ENCODE assay signal across 8 mouse cellular contexts in the genomic region with DNA sequence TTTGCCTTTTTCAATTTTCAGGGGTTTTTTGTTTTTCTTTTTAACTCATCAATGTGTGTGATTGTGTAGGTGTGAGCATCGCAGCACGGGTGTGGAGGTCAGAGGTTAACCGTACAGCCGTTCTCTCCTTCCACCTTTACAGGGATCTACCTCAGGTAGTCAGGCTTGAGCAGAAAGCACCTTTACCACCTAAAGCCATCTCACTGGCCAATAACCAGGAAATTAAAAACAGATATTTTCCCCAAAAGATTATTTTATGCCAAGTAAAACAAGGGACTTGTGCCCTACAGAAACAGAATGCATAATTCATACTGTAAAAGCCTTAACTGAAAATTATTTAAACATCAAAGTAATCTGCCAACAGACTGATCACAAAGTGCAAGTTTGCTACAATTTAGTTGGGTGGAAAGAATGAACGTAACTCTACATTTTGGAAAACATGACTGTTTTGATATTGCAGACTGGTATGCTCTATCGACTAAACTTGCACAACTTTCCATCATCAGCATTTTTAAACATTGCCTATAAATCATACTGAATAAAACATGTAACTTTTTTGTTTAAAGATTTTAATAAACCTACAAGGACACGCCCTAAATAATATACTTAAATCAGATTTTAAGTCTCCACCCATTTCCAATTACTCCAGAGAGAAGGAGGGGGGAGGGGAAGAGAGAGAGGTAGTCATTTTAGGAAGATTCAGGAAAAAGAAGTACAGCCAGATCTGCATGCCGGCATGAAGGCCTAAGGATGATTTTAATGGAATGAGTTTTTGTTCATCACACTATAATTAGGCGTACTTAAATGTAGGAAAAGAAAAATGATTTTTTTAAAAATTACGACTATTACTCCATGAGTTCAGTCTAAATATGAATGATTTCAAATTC. TPM values are rescaled to one million over a fixed set of nuclear protein-coding genes. Genes with fewer than 3 reads are reported as not detected.
DNase-seq lines count a peak whose midpoint lies in the region; TF ChIP-seq lines count a peak whose summit lies in the region.

No protein-coding gene starts in this region.

- peaks cover 52% of the 10 kb centered on the region for H3K4me1 ChIP-seq in hindbrain, embryonic 10.5 days (replicated peaks)
- peaks cover 45% of the 10 kb centered on the region for H3K4me1 ChIP-seq in midbrain, embryonic 10.5 days

- H3K36me3 ChIP-seq in hindbrain, embryonic 10.5 days = no peaks in the 10 kb centered on the region
- H3K36me3 ChIP-seq in midbrain, embryonic 10.5 days = no peaks in the 10 kb centered on the region

- H3K9me3 ChIP-seq in hindbrain, embryonic 10.5 days = no peaks in the 10 kb centered on the region
- H3K9me3 ChIP-seq in midbrain, embryonic 10.5 days (replicated peaks) = no peaks in the 10 kb centered on the region

- peak overlapping the region; percentile 66; the same call in 1 of the 2 replicates for H3K27ac ChIP-seq in left cerebral cortex, adult 2 months
- peak overlapping the region; percentile 97 for H3K27ac ChIP-seq in hindbrain, embryonic 10.5 days
- peak overlapping the region; percentile 95 for H3K27ac ChIP-seq in midbrain, embryonic 10.5 days (replicated peaks)

- H3K27me3 ChIP-seq in hindbrain, embryonic 10.5 days (ENCODE audit: insufficient read depth, poor library complexity, severe bottlenecking) = peaks cover 9% of the 10 kb centered on the region; the same call in 1 of the 2 replicates
- peaks cover 11% of the 10 kb centered on the region; the same call in 1 of the 2 replicates for H3K27me3 ChIP-seq in midbrain, embryonic 10.5 days (ENCODE audit: low read depth, poor library complexity, severe bottlenecking)

- no peak for DNase-seq in left cerebral cortex, adult 2 months (ENCODE audit: extremely low spot score in 1 of 2, low spot score in 2 of 2)
- no peak for DNase-seq in left cerebral cortex, postnatal 10 days (ENCODE audit: extremely low spot score in 1 of 2, low spot score in 2 of 2)
- DNase-seq in brain, embryonic 14.5 days (ENCODE audit: low read depth) = peak; percentile 59
- no peak for DNase-seq in hindbrain, embryonic 10.5 days (ENCODE audit: low spot score)
- no peak for DNase-seq in midbrain, embryonic 10.5 days (ENCODE audit: low spot score)
- DNase-seq in thymus, postnatal 0 days (ENCODE audit: low spot score) = no peak
- DNase-seq in gastrocnemius, adult 18-20 months (ENCODE audit: low spot score) = no peak
- no peak for DNase-seq in spleen, postnatal 14 days (ENCODE audit: low spot score in 2 of 2)

- H3K4me3 ChIP-seq in left cerebral cortex, adult 2 months = peak overlapping the region; percentile 75
- H3K4me3 ChIP-seq in hindbrain, embryonic 10.5 days = peak overlapping the region; percentile 80
- H3K4me3 ChIP-seq in midbrain, embryonic 10.5 days = peak overlapping the region; percentile 76

- intact Hi-C loops in left cerebral cortex, adult 2 months (cut with DNase I) = loop anchor here (2.0 kb wide), 1 partner anchor 21 kb away; no protein-coding TSS in a partner anchor
- intact Hi-C loops in left cerebral cortex, postnatal 10 days (cut with DNase I) = no loop called here

- 20% methylated on average over 10 of the region's 10 CpGs for WGBS in hindbrain, embryonic 10.5 days
- 29% methylated on average over 10 of the region's 10 CpGs for WGBS in midbrain, embryonic 10.5 days

- TF ChIP-seq POLR2A in brain, embryonic 14.5 days (IDR thresholded peaks at IDR 0.05; ENCODE audit: borderline replicate concordance, extremely low read depth, insufficient read depth, insufficient read length, poor library complexity, severe bottlenecking) = no peak

- TF ChIP-seq CTCF in left cerebral cortex, adult 2 months (IDR thresholded peaks at IDR 0.05) = no peak
- no peak for TF ChIP-seq CTCF in brain, embryonic 14.5 days (IDR thresholded peaks at IDR 0.05; ENCODE audit: borderline replicate concordance, extremely low read depth, insufficient read depth, insufficient read length)

RNA-seq across cellular contexts. Expression of a gene that starts 1.1 kb away (rescaled TPM):
- 10 to 100 TPM in 1 of 2 experiments, 1 to 10 TPM in 1; 9.0 to 13.2 TPM for total RNA-seq in left cerebral cortex, adult 2 months (2021)
- total RNA-seq in left cerebral cortex, postnatal 10 days (2021) = 10 to 100 TPM; 17.2 to 17.3 TPM
- polyA plus RNA-seq in brain, embryonic 14.5 days (2012; rRNA removed) = 18.5 and 21.1 TPM in 2 replicates
- polyA plus RNA-seq in hindbrain, embryonic 10.5 days (2016; fragmentation: Nextera tagmentation; extraction: Ambion mirVana) = 39.8 and 42.9 TPM in 2 replicates
- 37.8 and 37.9 TPM in 2 replicates for polyA plus RNA-seq in midbrain, embryonic 10.5 days (2016; fragmentation: Nextera tagmentation; extraction: Ambion mirVana)
- polyA plus RNA-seq in thymus, postnatal 0 days (2015; fragmentation: Nextera tagmentation; extraction: Ambion mirVana) = 57.4 and 58.7 TPM in 2 replicates
- total RNA-seq in gastrocnemius, adult 18-20 months (2021) = 10 to 100 TPM; 11.1 to 13.7 TPM

RNA-seq across cellular contexts. Expression of a gene that starts 45.4 kb away (rescaled TPM):
- total RNA-seq in left cerebral cortex, adult 2 months (2021) = 1 to 10 TPM; 3.6 to 5.2 TPM
- 1 to 10 TPM in 1 of 2 experiments, under 1 TPM in 1; 0.49 to 2.4 TPM for total RNA-seq in left cerebral cortex, postnatal 10 days (2021)
- polyA plus RNA-seq in brain, embryonic 14.5 days (2012; rRNA removed) = 0.14 and 0.18 TPM in 2 replicates
- 1.2 and 1.3 TPM in 2 replicates for polyA plus RNA-seq in hindbrain, embryonic 10.5 days (2016; fragmentation: Nextera tagmentation; extraction: Ambion mirVana)
- polyA plus RNA-seq in midbrain, embryonic 10.5 days (2016; fragmentation: Nextera tagmentation; extraction: Ambion mirVana) = 0.37 and 0.87 TPM in 2 replicates
- polyA plus RNA-seq in thymus, postnatal 0 days (2015; fragmentation: Nextera tagmentation; extraction: Ambion mirVana) = 0.20 and 0.44 TPM in 2 replicates
- 1 to 10 TPM in 1 of 2 experiments, under 1 TPM in 1; 0.57 to 1.4 TPM for total RNA-seq in gastrocnemius, adult 18-20 months (2021)
